Mouse (Mus musculus): ENCODE data around the gene Sbf2. TPM values are rescaled to one million over a fixed set of nuclear protein-coding genes. Genes with fewer than 3 reads are reported as not detected.
"Not testable (repeated sequence)": the region's sequence is repeated elsewhere in the genome, so short reads cannot be mapped to it uniquely, and the experiment has no call there.

The Sbf2 gene
- total RNA-seq, 2 experiments from 2014 or later: 48.7 to 49.7 TPM

- no peak for DNase-seq (ENCODE audit: low spot score)
- intact Hi-C loops (cut with DNase I): no loop called here
Measured at GRCm38 (mm10) chr7:110485051-110485450, 129.7 kb downstream of the Sbf2 start.

GRCm38 (mm10) chr7:110470987-110471386 lies 143.7 kb downstream of the Sbf2 start:
- no peak for DNase-seq (ENCODE audit: low spot score)
- intact Hi-C loops (cut with DNase I): no loop called here

GRCm38 (mm10) chr7:110463471-110463870 lies 151.3 kb downstream of the Sbf2 start:
- DNase-seq (ENCODE audit: low spot score): no peak
- intact Hi-C loops (cut with DNase I): loop anchor here (5.0 kb wide), 1 partner anchor 64 kb away; no protein-coding TSS in a partner anchor

- DNase-seq (ENCODE audit: low spot score): no peak
- intact Hi-C loops (cut with DNase I): loop anchor here (1.0 to 10.0 kb wide), 2 partner anchors 197 to 372 kb away; no protein-coding TSS in a partner anchor
Measured at GRCm38 (mm10) chr7:110432301-110432700, 182.4 kb downstream of the Sbf2 start.

GRCm38 (mm10) chr7:110416318-110416717 lies 198.4 kb downstream of the Sbf2 start:
- intact Hi-C loops (cut with DNase I): no loop called here
- DNase-seq (ENCODE audit: low spot score): no peak

GRCm38 (mm10) chr7:110414276-110414675 lies 200.4 kb downstream of the Sbf2 start:
- intact Hi-C loops (cut with DNase I): no loop called here
- no peak for DNase-seq (ENCODE audit: low spot score)

- intact Hi-C loops (cut with DNase I): no loop called here
- no peak for DNase-seq (ENCODE audit: low spot score)
Measured at GRCm38 (mm10) chr7:110402092-110402491, 212.6 kb downstream of the Sbf2 start.

- intact Hi-C loops (cut with DNase I): no loop called here
- peak; percentile 47 for DNase-seq (ENCODE audit: low spot score)
Measured at GRCm38 (mm10) chr7:110392576-110392975, 222.1 kb downstream of the Sbf2 start.

- intact Hi-C loops (cut with DNase I): no loop called here
- DNase-seq (ENCODE audit: low spot score): no peak
Measured at GRCm38 (mm10) chr7:110391632-110392031, 223.1 kb downstream of the Sbf2 start.

- intact Hi-C loops (cut with DNase I): loop anchor here (5.0 kb wide), 1 partner anchor 238 kb away; the partner anchor contains the start of gene Adm
- not testable (repeated sequence) for DNase-seq (ENCODE audit: low spot score)
Measured at GRCm38 (mm10) chr7:110388889-110389288, 225.8 kb downstream of the Sbf2 start.

GRCm38 (mm10) chr7:110387565-110387964 lies 227.2 kb downstream of the Sbf2 start:
- intact Hi-C loops (cut with DNase I): loop anchor here (5.0 kb wide), 1 partner anchor 240 kb away; the partner anchor contains the start of gene Adm
- no peak for DNase-seq (ENCODE audit: low spot score)

GRCm38 (mm10) chr7:110385482-110385881 lies 229.2 kb downstream of the Sbf2 start:
- intact Hi-C loops (cut with DNase I): loop anchor here (5.0 kb wide), 1 partner anchor 242 kb away; the partner anchor contains the start of gene Adm
- DNase-seq (ENCODE audit: low spot score): no peak

GRCm38 (mm10) chr7:110384343-110384742 lies 230.4 kb downstream of the Sbf2 start:
- intact Hi-C loops (cut with DNase I): no loop called here
- DNase-seq (ENCODE audit: low spot score): no peak

GRCm38 (mm10) chr7:110381625-110382024 lies 233.1 kb downstream of the Sbf2 start:
- intact Hi-C loops (cut with DNase I): no loop called here

GRCm38 (mm10) chr7:110379335-110379914 lies 235.3 kb downstream of the Sbf2 start:
- intact Hi-C loops (cut with DNase I): no loop called here
- no peak for DNase-seq (ENCODE audit: low spot score)

More at GRCm38 (mm10) chr7:110381625-110382024, 233.1 kb downstream of the Sbf2 start:
- no peak for DNase-seq (ENCODE audit: low spot score)

GRCm38 (mm10) chr7:110372529-110372928 lies 242.2 kb downstream of the Sbf2 start:
- no peak for DNase-seq (ENCODE audit: low spot score)
- intact Hi-C loops (cut with DNase I): no loop called here

GRCm38 (mm10) chr7:110362005-110362404 lies 252.7 kb downstream of the Sbf2 start:
- DNase-seq (ENCODE audit: low spot score): no peak
- intact Hi-C loops (cut with DNase I): no loop called here

- no peak for DNase-seq (ENCODE audit: low spot score)
- intact Hi-C loops (cut with DNase I): no loop called here
Measured at GRCm38 (mm10) chr7:110361516-110361915, 253.2 kb downstream of the Sbf2 start.

- no peak for DNase-seq (ENCODE audit: low spot score)
- intact Hi-C loops (cut with DNase I): no loop called here
Measured at GRCm38 (mm10) chr7:110359391-110359790, 255.3 kb downstream of the Sbf2 start.

GRCm38 (mm10) chr7:110353971-110354370 lies 260.8 kb downstream of the Sbf2 start:
- intact Hi-C loops (cut with DNase I): no loop called here
- no peak for DNase-seq (ENCODE audit: low spot score)

GRCm38 (mm10) chr7:110347250-110347649 lies 267.5 kb downstream of the Sbf2 start:
- no peak for DNase-seq (ENCODE audit: low spot score)
- intact Hi-C loops (cut with DNase I): no loop called here

GRCm38 (mm10) chr7:110337601-110338000 lies 277.1 kb downstream of the Sbf2 start:
- intact Hi-C loops (cut with DNase I): no loop called here
- DNase-seq (ENCODE audit: low spot score): no peak

Data from heart, postnatal 25 days (tissue).